In genomic region chr8:87130691-87131090, GRCm38 (mm10) we compare ENCODE assay signal across 18 mouse cellular contexts.
DNase-seq lines count a peak whose midpoint lies in the region; TF ChIP-seq lines count a peak whose summit lies in the region.
"Had no signal": no experiment of that assay in that cellular context is flagged by ENCODE, and none has a peak within 500 bp of the region (broad histone marks: within the 10 kb centered on the region; RNA-seq: fewer than 3 reads in every experiment).

No protein-coding gene starts in this region.

- DNase-seq in adrenal gland, postnatal 10 days: peak; percentile 9
- no peak for DNase-seq in adrenal gland, adult 8-10 months
- no peak for DNase-seq in testis, postnatal 10 days (ENCODE audit: low spot score)
- peak; percentile 9 for DNase-seq in heart, postnatal 4 days
- DNase-seq in spleen, postnatal 10 days (ENCODE audit: low spot score in 2 of 2): no peak
- DNase-seq in right cerebral cortex, adult 2 months (ENCODE audit: low spot score in 2 of 2): no peak
- DNase-seq in right cerebral cortex, postnatal 10 days (ENCODE audit: low spot score in 2 of 2): no peak
- DNase-seq: B cell, adult 2 months; cerebellum, adult 9-10 months; liver, embryonic 13.5 days; lung, postnatal 4 days had no signal

- H3K27ac ChIP-seq in testis, adult 2 months (ENCODE audit: control insufficient read depth, insufficient read depth, low read depth, low read length): peak overlapping the region; percentile 22; the same call in 1 of the 2 replicates
- H3K27ac ChIP-seq: embryonic facial prominence, embryonic 10.5 days; forebrain, embryonic 10.5 days; hindbrain, embryonic 14.5 days; layer of hippocampus, adult 2 months; liver, embryonic 13.5 days; neural tube, embryonic 15.5 days; stomach, postnatal 0 days had no signal

- no peak for TF ChIP-seq POLR2A in testis, adult 2 months (IDR thresholded peaks at IDR 0.05; ENCODE audit: control insufficient read depth, low read depth, low read length)

- H3K4me3 ChIP-seq in testis, adult 2 months (ENCODE audit: control insufficient read depth, low read depth, low read length): no peak overlapping the region
- H3K4me3 ChIP-seq: embryonic facial prominence, embryonic 10.5 days; forebrain, embryonic 10.5 days; layer of hippocampus, adult 2 months; liver, embryonic 13.5 days; neural tube, embryonic 15.5 days had no signal

- H3K27me3 ChIP-seq in testis, adult 2 months (ENCODE audit: control insufficient read depth, insufficient read depth, low read length): no peaks in the 10 kb centered on the region
- H3K27me3 ChIP-seq: liver, embryonic 13.5 days; neural tube, embryonic 15.5 days had no signal

- H3K4me1 ChIP-seq in testis, adult 2 months (ENCODE audit: control insufficient read depth, insufficient read depth, low read length): no peaks in the 10 kb centered on the region
- H3K4me1 ChIP-seq: liver, embryonic 13.5 days had no signal

- H3K36me3 ChIP-seq in testis, adult 2 months (ENCODE audit: control insufficient read depth, insufficient read depth, low read length): no peaks in the 10 kb centered on the region
- H3K36me3 ChIP-seq: embryonic facial prominence, embryonic 10.5 days; forebrain, embryonic 10.5 days; liver, embryonic 13.5 days; neural tube, embryonic 15.5 days had no signal

- no peak for TF ChIP-seq CTCF in testis, adult 2 months (IDR thresholded peaks at IDR 0.05; ENCODE audit: control insufficient read depth, insufficient read depth, insufficient replicate concordance, low read depth, low read length)

Comparison
In these comparisons a context has a peak if more than half of its experiments do, and no peak if none do; other contexts are left out.
1. DNase-seq: peak in adrenal gland, postnatal 10 days (single experiment) and heart, postnatal 4 days (single experiment); none in adrenal gland, adult 8-10 months (single experiment), testis, postnatal 10 days (single experiment), spleen, postnatal 10 days (0 of 2), right cerebral cortex, adult 2 months (0 of 2) and right cerebral cortex, postnatal 10 days (0 of 2).